Mouse (Mus musculus): ENCODE results near the gene Igfbp4. TPM values are rescaled to one million over a fixed set of nuclear protein-coding genes. Genes with fewer than 3 reads are reported as not detected.

Igfbp4 gene
- total RNA-seq, 2 experiments from 2014 or later, result 125 to 129 TPM

- intact Hi-C loops (cut with DNase I), result no loop called here
- DNase-seq, result no peak
Observed at GRCm38 (mm10) chr11:99102575-99103270, 61.7 kb downstream of the Igfbp4 start.

Other genes with a start within 250 kb of the Igfbp4 start
- 10 to 100 TPM; 71.2 to 71.8 TPM for gene Msl1, start 245.7 kb upstream of the Igfbp4 start, total RNA-seq (2021)
- 10 to 100 TPM; 23.6 to 25.0 TPM for gene Casc3, start 236.3 kb upstream of the Igfbp4 start, total RNA-seq (2021)
- gene Rapgefl1, start 204.5 kb upstream of the Igfbp4 start, total RNA-seq (2021), result 1 to 10 TPM in 1 of 2 experiments, under 1 TPM in 1; 0.61 to 1.0 TPM
- gene Wipf2, start 177.6 kb upstream of the Igfbp4 start, total RNA-seq (2021), result 10 to 100 TPM in 1 of 2 experiments, 1 to 10 TPM in 1; 8.2 to 10.6 TPM
- gene Cdc6, start 133.4 kb upstream of the Igfbp4 start, total RNA-seq (2021), result 1 to 10 TPM in 1 of 2 experiments, under 1 TPM in 1; 0.72 to 2.2 TPM
- gene Rara, start 113.4 kb upstream of the Igfbp4 start, total RNA-seq (2021), result 10 to 100 TPM; 17.9 to 21.6 TPM
- 1 to 10 TPM; 1.5 to 2.0 TPM for gene Gjd3, start 58.2 kb upstream of the Igfbp4 start, total RNA-seq (2021)
- 10 to 100 TPM; 16.0 to 34.1 TPM for gene Top2a, start 17.1 kb upstream of the Igfbp4 start, total RNA-seq (2021)
- under 1 TPM in 1 of 2 experiments, not detected in 1; 0.15 TPM for gene Tns4, start 48.1 kb downstream of the Igfbp4 start, total RNA-seq (2021)
- gene Ccr7, start 113.8 kb downstream of the Igfbp4 start, total RNA-seq (2021), result under 1 TPM; 0.45 to 0.80 TPM
- 10 to 100 TPM; 49.2 to 55.7 TPM for gene Smarce1, start 189.8 kb downstream of the Igfbp4 start, total RNA-seq (2021)
- 10 to 100 TPM; 22.2 to 26.2 TPM for gene Krt222, start 202.8 kb downstream of the Igfbp4 start, total RNA-seq (2021)
- not detected for gene Krt24, start 244.0 kb downstream of the Igfbp4 start, total RNA-seq (2021)

All from heart, postnatal 14 days (tissue).